Mouse (Mus musculus) testis, adult 2 months (tissue): ENCODE measurements around the gene Nanos3. TPM values are rescaled to one million over a fixed set of nuclear protein-coding genes. Genes with fewer than 3 reads are reported as not detected.
A peak's percentile ranks its signal among the peaks of the same experiment; 100 is the strongest.

ENCODE experiments used
- H3K27ac ChIP-seq: fragments of 200-500 bp; 2 replicates; pipeline ENCODE4 v1.5.1; 2012; ENCODE audit warnings: low read depth, low read length; ENCODE audit not compliant: control insufficient read depth, insufficient read depth
- H3K27me3 ChIP-seq: fragments of 200-500 bp; 2 replicates; pipeline ENCODE4 v1.6.1; 2012; ENCODE audit warnings: mild to moderate bottlenecking, low read length, moderate library complexity; ENCODE audit not compliant: control insufficient read depth, insufficient read depth
- H3K36me3 ChIP-seq: fragments of 200-500 bp; 2 replicates; pipeline ENCODE4 v1.6.1; 2012; ENCODE audit warnings: mild to moderate bottlenecking, low read length; ENCODE audit not compliant: control insufficient read depth, insufficient read depth
- H3K4me1 ChIP-seq: fragments of 200-500 bp; 2 replicates; pipeline ENCODE4 v1.6.1; 2012; ENCODE audit warnings: low read length; ENCODE audit not compliant: control insufficient read depth, insufficient read depth
- H3K4me3 ChIP-seq: fragments of 200-500 bp; 2 replicates; pipeline ENCODE4 v1.5.1; 2012; ENCODE audit warnings: low read depth, mild to moderate bottlenecking, low read length, moderate library complexity, mixed read lengths; ENCODE audit not compliant: control insufficient read depth
- CTCF ChIP-seq: fragments of 200-500 bp; IDR thresholded peaks from 2 replicates; pipeline ENCODE4 v1.5.1; 2012; ENCODE audit warnings: low read depth, mild to moderate bottlenecking, inconsistent platforms, low read length, moderate library complexity; ENCODE audit not compliant: control insufficient read depth, insufficient read depth, insufficient replicate concordance
- POLR2A ChIP-seq: fragments of 200-500 bp; IDR thresholded peaks from 2 replicates; pipeline ENCODE4 v1.6.1; 2012; ENCODE audit warnings: low read depth, mild to moderate bottlenecking, inconsistent platforms, low read length, moderate library complexity; ENCODE audit not compliant: control insufficient read depth
- polyA plus RNA-seq: library from polyadenylated mRNA; depleted of rRNA; stranded (reverse); fragments of >200 nt; gene quantifications from 2 replicates; pipeline ENCODE4 v1.2.3, GENCODE M21; 2012

Nanos3 gene
- polyA plus RNA-seq, 1 experiment = 1.6 TPM

DNA sequence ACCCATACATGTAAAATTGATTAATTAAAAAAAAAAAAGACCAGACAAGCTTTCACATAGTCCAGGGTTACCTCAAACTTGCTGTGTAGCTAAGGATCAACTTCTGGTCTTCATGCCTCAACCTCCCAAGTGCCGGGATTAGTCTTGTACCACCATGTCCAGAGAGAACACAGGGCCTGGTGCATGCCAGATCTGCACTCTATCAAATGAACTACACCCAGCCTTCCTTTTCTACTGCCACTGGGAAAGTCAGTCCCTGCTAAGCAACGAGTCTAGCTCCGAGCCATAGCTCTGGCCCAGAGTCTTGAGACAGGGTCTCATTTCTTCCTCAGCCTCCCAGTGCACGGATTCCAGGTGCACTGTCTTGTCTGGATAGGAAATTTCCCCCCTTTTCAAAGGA lies 28.3 kb upstream of the Nanos3 start:
- Histone ChIP-seq H3K4me3 (no peak overlapping the region), H3K4me1 (peaks cover 7% of the 10 kb centered on the region), H3K36me3 (no peaks in the 10 kb centered on the region), H3K27me3 (no peaks in the 10 kb centered on the region), H3K27ac (no peak overlapping the region)
- TF ChIP-seq CTCF = no peak
- TF ChIP-seq POLR2A = no peak

DNA sequence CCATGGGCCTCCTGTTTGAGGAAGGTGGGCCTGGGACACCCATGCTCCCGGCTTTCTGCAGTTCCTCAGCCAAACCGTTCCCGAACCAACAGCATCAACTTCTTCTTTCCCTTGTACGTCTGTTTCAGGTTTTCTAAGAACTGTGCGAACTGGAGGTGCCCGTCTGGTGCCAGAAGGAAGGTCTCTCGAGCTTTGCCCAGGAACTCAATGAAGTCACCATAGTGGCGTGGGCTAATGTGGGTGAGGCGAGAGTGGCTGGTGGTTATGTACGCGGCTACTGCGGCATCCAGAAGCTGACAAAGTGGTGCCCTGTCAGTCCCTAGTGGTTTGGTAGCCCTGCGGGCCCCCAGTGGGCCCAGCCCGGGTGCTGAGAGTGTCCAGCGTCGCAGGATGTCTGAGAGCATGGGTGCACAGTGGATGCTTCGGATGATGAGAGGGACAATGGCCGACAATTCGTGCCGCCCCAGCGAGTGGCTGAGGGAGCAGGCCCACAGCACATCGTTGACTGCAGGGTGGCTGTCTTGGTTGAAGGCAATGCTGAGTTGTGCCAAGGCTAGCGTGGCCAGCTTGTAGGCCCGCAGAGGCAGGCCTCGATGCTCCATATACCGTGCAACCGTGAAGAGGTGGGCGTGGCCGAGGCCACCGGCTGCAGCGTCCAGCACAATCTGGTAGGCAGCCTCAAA lies 27.0 kb upstream of the Nanos3 start:
- TF ChIP-seq POLR2A = no peak
- TF ChIP-seq CTCF = no peak
- H3K4me3 ChIP-seq = no peak overlapping the region
- H3K27me3 ChIP-seq = no peaks in the 10 kb centered on the region
- H3K27ac ChIP-seq = no peak overlapping the region
- no peaks in the 10 kb centered on the region for H3K36me3 ChIP-seq
- H3K4me1 ChIP-seq = peaks cover 7% of the 10 kb centered on the region

DNA sequence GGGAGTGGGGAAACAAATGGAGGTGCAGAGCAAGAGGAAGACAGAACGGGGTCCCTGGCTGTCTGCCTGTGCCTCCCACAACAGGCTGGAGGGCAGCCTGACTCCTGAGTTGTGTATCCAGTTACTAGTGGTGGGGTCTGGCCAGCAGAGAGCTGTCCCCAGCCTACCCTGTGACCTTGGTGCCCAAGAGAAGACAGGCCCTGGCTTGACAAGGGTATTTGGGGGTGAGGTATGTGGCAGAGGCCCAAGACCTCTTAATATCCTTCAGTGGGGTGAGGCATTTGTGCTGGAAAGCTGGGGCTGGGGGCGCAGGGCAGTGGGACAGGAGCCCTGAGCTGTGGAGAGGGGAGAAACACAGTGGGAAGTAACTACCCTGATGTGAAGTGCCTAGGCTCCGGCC lies 26.2 kb upstream of the Nanos3 start:
- Histone ChIP-seq H3K27ac (no peak overlapping the region), H3K4me3 (no peak overlapping the region), H3K36me3 (no peaks in the 10 kb centered on the region), H3K27me3 (no peaks in the 10 kb centered on the region), H3K4me1 (peaks cover 7% of the 10 kb centered on the region)
- TF ChIP-seq POLR2A = no peak
- TF ChIP-seq CTCF = no peak

GRCm38 (mm10) chr8:84210167-84210791 lies 25.3 kb upstream of the Nanos3 start:
- no peak overlapping the region for H3K27ac ChIP-seq
- H3K4me3 ChIP-seq = peak overlapping the region; percentile 30
- no peak for TF ChIP-seq POLR2A
- peak; percentile 71 for TF ChIP-seq CTCF
- H3K36me3 ChIP-seq = no peaks in the 10 kb centered on the region
- peaks cover 7% of the 10 kb centered on the region for H3K4me1 ChIP-seq
- H3K27me3 ChIP-seq = no peaks in the 10 kb centered on the region

- no peak for TF ChIP-seq POLR2A
- no peak for TF ChIP-seq CTCF
- Histone ChIP-seq H3K27me3 (no peaks in the 10 kb centered on the region), H3K4me1 (peaks cover 12% of the 10 kb centered on the region), H3K4me3 (no peak overlapping the region), H3K36me3 (no peaks in the 10 kb centered on the region), H3K27ac (no peak overlapping the region; the same call in 1 of the 2 replicates)
Measured at GRCm38 (mm10) chr8:84208381-84209380, 23.7 kb upstream of the Nanos3 start.

DNA sequence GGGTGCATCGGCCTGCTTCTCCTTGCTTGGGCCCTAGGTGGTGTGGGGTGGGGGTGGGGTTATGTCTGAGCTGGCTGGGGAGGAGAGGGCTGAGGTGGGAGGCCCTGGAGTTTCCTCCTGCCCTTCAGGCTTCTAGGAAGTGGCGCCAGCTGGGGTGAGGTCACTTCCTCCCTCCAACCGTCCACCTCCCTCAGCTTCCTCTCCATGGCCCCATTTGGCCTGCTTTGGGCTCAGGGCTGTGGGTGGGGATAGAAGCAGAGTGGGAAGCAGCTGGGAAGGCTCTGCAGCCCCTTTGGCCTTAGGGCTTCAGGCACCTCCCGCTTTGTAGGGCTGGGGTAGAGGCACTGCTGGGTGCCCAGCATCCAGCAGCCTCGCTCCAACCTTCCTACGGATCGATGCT lies 22.8 kb upstream of the Nanos3 start:
- Histone ChIP-seq H3K27ac (peak overlapping the region; percentile 22; the same call in 1 of the 2 replicates), H3K36me3 (no peaks in the 10 kb centered on the region), H3K4me1 (peaks cover 16% of the 10 kb centered on the region), H3K4me3 (no peak overlapping the region), H3K27me3 (no peaks in the 10 kb centered on the region)
- TF ChIP-seq POLR2A (no peak), CTCF (no peak)

DNA sequence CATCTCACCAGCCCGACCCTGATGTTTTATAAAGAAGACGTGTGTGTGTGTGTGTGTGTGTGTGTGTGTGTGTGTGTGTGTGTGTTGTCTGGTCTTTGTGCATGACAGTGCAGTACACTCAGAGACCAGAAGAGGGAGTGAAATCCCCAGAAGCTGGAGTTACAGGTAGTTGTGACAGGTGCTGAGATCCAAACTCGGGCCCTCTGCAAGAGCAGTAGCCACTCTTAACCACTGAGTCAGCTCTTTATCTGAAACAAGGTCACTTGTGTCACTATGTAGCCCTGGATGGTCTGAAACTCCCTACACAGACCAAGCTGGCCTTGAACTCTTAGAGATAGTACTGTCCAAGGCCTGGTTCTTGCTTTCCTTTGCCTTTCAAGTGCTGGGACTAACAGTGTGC lies 21.6 kb upstream of the Nanos3 start:
- Histone ChIP-seq H3K27me3 (no peaks in the 10 kb centered on the region), H3K27ac (no peak overlapping the region), H3K4me1 (peaks cover 16% of the 10 kb centered on the region), H3K36me3 (no peaks in the 10 kb centered on the region), H3K4me3 (no peak overlapping the region)
- no peak for TF ChIP-seq POLR2A
- TF ChIP-seq CTCF = no peak
